Mouse (Mus musculus): Measurements from ENCODE around the gene Eno2. TPM values are rescaled to one million over a fixed set of nuclear protein-coding genes. Genes with fewer than 3 reads are reported as not detected.
"Not testable (repeated sequence)": the region's sequence is repeated elsewhere in the genome, so short reads cannot be mapped to it uniquely, and the experiment has no call there.

Gene Eno2
- polyA plus RNA-seq, 1 experiment from 2014 or later, result 34.6 TPM

- peaks cover 17% of the 10 kb centered on the region for H3K4me1 ChIP-seq (ENCODE audit: control insufficient read depth, insufficient read depth, low read length)
- ATAC-seq, result no peak
Observed at GRCm38 (mm10) chr6:124807986-124808357, 38.5 kb upstream of the Eno2 start.

GRCm38 (mm10) chr6:124807366-124807765, 37.9 kb upstream of the Eno2 start:
- no peak overlapping the region for H3K4me3 ChIP-seq (ENCODE audit: low read depth, low read length)
- no peak for DNase-seq (ENCODE audit: low spot score)
- H3K27me3 ChIP-seq (replicated peaks; ENCODE audit: control insufficient read depth, insufficient read depth, low read length), result no peaks in the 10 kb centered on the region
- H3K27ac ChIP-seq (ENCODE audit: low read depth, low read length), result no peak overlapping the region
- peaks cover 11% of the 10 kb centered on the region for H3K4me1 ChIP-seq (ENCODE audit: control insufficient read depth, insufficient read depth, low read length)
- H3K9me3 ChIP-seq (replicated peaks; ENCODE audit: control insufficient read depth, low read length), result no peaks in the 10 kb centered on the region
- H3K36me3 ChIP-seq (ENCODE audit: control insufficient read depth, insufficient read depth, low read length), result peaks cover 18% of the 10 kb centered on the region
- no peak overlapping the region for H3K4me2 ChIP-seq (ENCODE audit: low read length)
- no peak overlapping the region for H3K9ac ChIP-seq (ENCODE audit: low read length)
- no peak for ATAC-seq
- 91% methylated on average over 4 of the region's 4 CpGs for WGBS

More at GRCm38 (mm10) chr6:124807986-124808357, 38.5 kb upstream of the Eno2 start:
- 88% methylated on average over 6 of the region's 6 CpGs for WGBS
- Histone ChIP-seq H3K9ac (ENCODE audit: low read length) (no peak overlapping the region), H3K4me2 (ENCODE audit: low read length) (peak overlapping the region; percentile 95), H3K9me3 (replicated peaks; ENCODE audit: control insufficient read depth, low read length) (no peaks in the 10 kb centered on the region), H3K27ac (ENCODE audit: low read depth, low read length) (no peak overlapping the region), H3K36me3 (ENCODE audit: control insufficient read depth, insufficient read depth, low read length) (peaks cover 21% of the 10 kb centered on the region), H3K27me3 (replicated peaks; ENCODE audit: control insufficient read depth, insufficient read depth, low read length) (no peaks in the 10 kb centered on the region), H3K4me3 (ENCODE audit: low read depth, low read length) (peak overlapping the region; percentile 42; the same call in 1 of the 2 replicates)
- DNase-seq (ENCODE audit: low spot score), result no peak

GRCm38 (mm10) chr6:124806446-124807140, 37.1 kb upstream of the Eno2 start:
- Histone ChIP-seq H3K27me3 (replicated peaks; ENCODE audit: control insufficient read depth, insufficient read depth, low read length) (no peaks in the 10 kb centered on the region), H3K27ac (ENCODE audit: low read depth, low read length) (peak overlapping the region; percentile 31; the same call in 1 of the 2 replicates), H3K9me3 (replicated peaks; ENCODE audit: control insufficient read depth, low read length) (no peaks in the 10 kb centered on the region), H3K4me3 (ENCODE audit: low read depth, low read length) (no peak overlapping the region), H3K4me2 (ENCODE audit: low read length) (peak overlapping the region; percentile 60), H3K4me1 (ENCODE audit: control insufficient read depth, insufficient read depth, low read length) (peaks cover 11% of the 10 kb centered on the region), H3K36me3 (ENCODE audit: control insufficient read depth, insufficient read depth, low read length) (peaks cover 10% of the 10 kb centered on the region), H3K9ac (ENCODE audit: low read length) (no peak overlapping the region)
- no peak for DNase-seq (ENCODE audit: low spot score)
- ATAC-seq, result no peak
- WGBS, result 69% methylated on average over 7 of the region's 7 CpGs

- H3K4me3 ChIP-seq (ENCODE audit: low read depth, low read length), result peak overlapping the region; percentile 30
- H3K9ac ChIP-seq (ENCODE audit: low read length), result peak overlapping the region; percentile 47; the same call in 1 of the 2 replicates
- 2% methylated on average over 34 of the region's 34 CpGs for WGBS
- H3K27ac ChIP-seq (ENCODE audit: low read depth, low read length), result peak overlapping the region; percentile 31
- no peaks in the 10 kb centered on the region for H3K27me3 ChIP-seq (replicated peaks; ENCODE audit: control insufficient read depth, insufficient read depth, low read length)
- H3K9me3 ChIP-seq (replicated peaks; ENCODE audit: control insufficient read depth, low read length), result no peaks in the 10 kb centered on the region
- peaks cover 11% of the 10 kb centered on the region for H3K4me1 ChIP-seq (ENCODE audit: control insufficient read depth, insufficient read depth, low read length)
- peak overlapping the region; percentile 60 for H3K4me2 ChIP-seq (ENCODE audit: low read length)
- H3K36me3 ChIP-seq (ENCODE audit: control insufficient read depth, insufficient read depth, low read length), result 0 out of 2 replicates have a peak, but pooled peaks cover 7% of the 10 kb centered on the region
- ATAC-seq (peak; percentile 81), DNase-seq (ENCODE audit: low spot score) (peak; percentile 96)
Observed at GRCm38 (mm10) chr6:124805341-124806321, 36.2 kb upstream of the Eno2 start.

- H3K4me2 ChIP-seq (ENCODE audit: low read length), result no peak overlapping the region
- no peak overlapping the region for H3K4me3 ChIP-seq (ENCODE audit: low read depth, low read length)
- 87% methylated on average over 3 of the region's 3 CpGs for WGBS
- no peak for ATAC-seq
- no peak for DNase-seq (ENCODE audit: low spot score)
- no peak overlapping the region for H3K9ac ChIP-seq (ENCODE audit: low read length)
- H3K9me3 ChIP-seq (replicated peaks; ENCODE audit: control insufficient read depth, low read length), result no peaks in the 10 kb centered on the region
- H3K27ac ChIP-seq (ENCODE audit: low read depth, low read length), result no peak overlapping the region
- H3K27me3 ChIP-seq (replicated peaks; ENCODE audit: control insufficient read depth, insufficient read depth, low read length), result no peaks in the 10 kb centered on the region
- peaks cover 8% of the 10 kb centered on the region for H3K4me1 ChIP-seq (ENCODE audit: control insufficient read depth, insufficient read depth, low read length)
- no peaks in the 10 kb centered on the region for H3K36me3 ChIP-seq (ENCODE audit: control insufficient read depth, insufficient read depth, low read length)
Observed at GRCm38 (mm10) chr6:124804341-124804740, 34.9 kb upstream of the Eno2 start.

- H3K36me3 ChIP-seq (ENCODE audit: control insufficient read depth, insufficient read depth, low read length); DNase-seq (ENCODE audit: low spot score); H3K4me2 ChIP-seq (ENCODE audit: low read length); ATAC-seq; H3K4me1 ChIP-seq (ENCODE audit: control insufficient read depth, insufficient read depth, low read length); H3K27ac ChIP-seq (ENCODE audit: low read depth, low read length); H3K9ac ChIP-seq (ENCODE audit: low read length); H3K4me3 ChIP-seq (ENCODE audit: low read depth, low read length); H3K9me3 ChIP-seq (replicated peaks; ENCODE audit: control insufficient read depth, low read length); H3K27me3 ChIP-seq (replicated peaks; ENCODE audit: control insufficient read depth, insufficient read depth, low read length): not testable (repeated sequence)
- WGBS, result 95% methylated on average over 4 of the region's 4 CpGs
Observed at GRCm38 (mm10) chr6:124803691-124804090, 34.2 kb upstream of the Eno2 start.

- WGBS, result 79% methylated on average over 3 of the region's 3 CpGs
- H3K36me3 ChIP-seq (ENCODE audit: control insufficient read depth, insufficient read depth, low read length), result no peaks in the 10 kb centered on the region
- H3K4me3 ChIP-seq (ENCODE audit: low read depth, low read length), result no peak overlapping the region
- no peak overlapping the region for H3K4me2 ChIP-seq (ENCODE audit: low read length)
- peaks cover 3% of the 10 kb centered on the region; the same call in 1 of the 2 replicates for H3K4me1 ChIP-seq (ENCODE audit: control insufficient read depth, insufficient read depth, low read length)
- no peak for DNase-seq (ENCODE audit: low spot score)
- ATAC-seq, result no peak
- no peak overlapping the region for H3K27ac ChIP-seq (ENCODE audit: low read depth, low read length)
- H3K9me3 ChIP-seq (replicated peaks; ENCODE audit: control insufficient read depth, low read length), result no peaks in the 10 kb centered on the region
- no peak overlapping the region for H3K9ac ChIP-seq (ENCODE audit: low read length)
- H3K27me3 ChIP-seq (replicated peaks; ENCODE audit: control insufficient read depth, insufficient read depth, low read length), result no peaks in the 10 kb centered on the region
Observed at GRCm38 (mm10) chr6:124803061-124803460, 33.6 kb upstream of the Eno2 start.

- not testable (repeated sequence) for H3K4me2 ChIP-seq (ENCODE audit: low read length); H3K27ac ChIP-seq (ENCODE audit: low read depth, low read length); DNase-seq (ENCODE audit: low spot score); H3K9me3 ChIP-seq (replicated peaks; ENCODE audit: control insufficient read depth, low read length); ATAC-seq; H3K4me3 ChIP-seq (ENCODE audit: low read depth, low read length); H3K4me1 ChIP-seq (ENCODE audit: control insufficient read depth, insufficient read depth, low read length); H3K27me3 ChIP-seq (replicated peaks; ENCODE audit: control insufficient read depth, insufficient read depth, low read length); H3K36me3 ChIP-seq (ENCODE audit: control insufficient read depth, insufficient read depth, low read length); H3K9ac ChIP-seq (ENCODE audit: low read length)
- 20% methylated on average over 5 of the region's 9 CpGs for WGBS
Observed at GRCm38 (mm10) chr6:124802400-124802799, 32.9 kb upstream of the Eno2 start.

Data from forebrain, embryonic 14.5 days (tissue).